Mouse (Mus musculus): ENCODE data around the gene Htr2b. TPM values are rescaled to one million over a fixed set of nuclear protein-coding genes. Genes with fewer than 3 reads are reported as not detected.
A peak's percentile ranks its signal among the peaks of the same experiment; 100 is the strongest.

Htr2b gene
- total and polyA plus RNA-seq, 2 experiments: not detected

DNA sequence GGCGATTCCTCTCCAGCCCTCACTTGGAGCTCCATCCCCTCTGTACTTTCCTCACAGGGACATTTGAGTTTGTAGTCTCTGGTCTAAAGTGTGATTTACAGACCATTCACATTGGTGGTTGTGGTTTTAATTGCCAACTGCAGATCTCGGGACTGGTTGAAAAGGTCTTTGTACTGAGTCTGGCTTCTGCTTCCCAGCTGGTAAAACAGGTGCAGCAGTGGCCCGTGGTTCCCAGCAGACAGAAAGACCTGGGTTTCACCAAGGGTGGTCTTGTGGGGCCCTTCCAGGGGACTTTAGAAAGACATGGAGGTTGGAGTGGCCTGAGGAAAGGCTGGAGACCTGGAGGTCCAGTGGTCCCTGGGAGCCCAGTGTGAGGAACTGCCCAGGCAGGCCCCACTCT lies 56.8 kb downstream of the Htr2b start:
- WGBS: 37% methylated on average over 3 of the region's 3 CpGs
- H3K36me3 ChIP-seq (ENCODE audit: control insufficient read depth, insufficient read depth, low read length): peaks cover 22% of the 10 kb centered on the region
- peaks cover 39% of the 10 kb centered on the region for H3K4me1 ChIP-seq (ENCODE audit: control insufficient read depth, insufficient read depth, low read length)
- H3K4me3 ChIP-seq (ENCODE audit: insufficient read depth, low read depth, low read length): no peak overlapping the region
- H3K9ac ChIP-seq (ENCODE audit: low read depth, low read length): peak overlapping the region; percentile 50; the same call in 1 of the 2 replicates
- H3K27ac ChIP-seq (replicated peaks; ENCODE audit: insufficient read depth, low read depth, low read length): peak overlapping the region; percentile 97
- DNase-seq (ENCODE audit: extremely low read depth, low read depth, low spot score): peak; percentile 46
- TF ChIP-seq POLR2A (IDR thresholded peaks at IDR 0.05; ENCODE audit: extremely low read depth, insufficient read depth, low read length) (no peak), CTCF (IDR thresholded peaks at IDR 0.05; ENCODE audit: low read depth, low read length) (no peak)
- H3K79me2 ChIP-seq (ENCODE audit: control insufficient read depth, insufficient read depth, low read length): no peaks in the 10 kb centered on the region; the same call in 1 of the 2 replicates
- no peaks in the 10 kb centered on the region for H3K27me3 ChIP-seq (ENCODE audit: control insufficient read depth, insufficient read depth, low read length)

- Histone ChIP-seq H3K4me3 (ENCODE audit: insufficient read depth, low read depth, low read length) (no peak overlapping the region), H3K79me2 (ENCODE audit: control insufficient read depth, insufficient read depth, low read length) (peaks cover 6% of the 10 kb centered on the region), H3K36me3 (ENCODE audit: control insufficient read depth, insufficient read depth, low read length) (peaks cover 28% of the 10 kb centered on the region), H3K27ac (replicated peaks; ENCODE audit: insufficient read depth, low read depth, low read length) (peak overlapping the region; percentile 89), H3K9ac (ENCODE audit: low read depth, low read length) (peak overlapping the region; percentile 44), H3K27me3 (ENCODE audit: control insufficient read depth, insufficient read depth, low read length) (no peaks in the 10 kb centered on the region), H3K4me1 (ENCODE audit: control insufficient read depth, insufficient read depth, low read length) (peaks cover 37% of the 10 kb centered on the region)
- DNase-seq (ENCODE audit: extremely low read depth, low read depth, low spot score): peak; percentile 88
- TF ChIP-seq CTCF (IDR thresholded peaks at IDR 0.05; ENCODE audit: low read depth, low read length) (no peak), POLR2A (IDR thresholded peaks at IDR 0.05; ENCODE audit: extremely low read depth, insufficient read depth, low read length) (no peak)
- WGBS: 21% methylated on average over 12 of the region's 12 CpGs
Observed at GRCm38 (mm10) chr1:86053198-86053921, 58.4 kb downstream of the Htr2b start.

Other genes starting within 250 kb of the Htr2b start
- gene Itm2c, start 217.7 kb downstream of the Htr2b start, total RNA-seq (2014; rRNA removed): 39.1 and 41.1 TPM in 2 replicates
- 48.3 and 60.1 TPM in 2 replicates for gene Itm2c, start 217.7 kb downstream of the Htr2b start, polyA plus RNA-seq (2012; rRNA removed)
- not detected in 2 replicates for gene 4933407L21Rik, start 183.5 kb downstream of the Htr2b start, total RNA-seq (2014; rRNA removed)
- gene 4933407L21Rik, start 183.5 kb downstream of the Htr2b start, polyA plus RNA-seq (2012; rRNA removed): not detected in 2 replicates
- 0.09 and 0.20 TPM in 2 replicates for gene Gpr55, start 151.0 kb downstream of the Htr2b start, total RNA-seq (2014; rRNA removed)
- gene Gpr55, start 151.0 kb downstream of the Htr2b start, polyA plus RNA-seq (2012; rRNA removed): 0.04 TPM in 1 of 2 replicates, not detected in the other
- gene Spata3, start 95.2 kb downstream of the Htr2b start, total RNA-seq (2014; rRNA removed): not detected in 2 replicates
- gene Spata3, start 95.2 kb downstream of the Htr2b start, polyA plus RNA-seq (2012; rRNA removed): not detected in 2 replicates
- gene 2810459M11Rik, start 66.1 kb downstream of the Htr2b start, total RNA-seq (2014; rRNA removed): 39.0 and 44.0 TPM in 2 replicates
- 54.1 and 66.2 TPM in 2 replicates for gene 2810459M11Rik, start 66.1 kb downstream of the Htr2b start, polyA plus RNA-seq (2012; rRNA removed)
- 81.6 and 85.1 TPM in 2 replicates for gene Psmd1, start 47.6 kb downstream of the Htr2b start, total RNA-seq (2014; rRNA removed)
- 57.3 and 61.3 TPM in 2 replicates for gene Psmd1, start 47.6 kb downstream of the Htr2b start, polyA plus RNA-seq (2012; rRNA removed)
- gene Gm21972, start 21.7 kb upstream of the Htr2b start, total RNA-seq (2014; rRNA removed): not detected in 2 replicates
- 0.39 TPM in 1 of 2 replicates, not detected in the other for gene Gm21972, start 21.7 kb upstream of the Htr2b start, polyA plus RNA-seq (2012; rRNA removed)
- gene Armc9, start 42.8 kb upstream of the Htr2b start, total RNA-seq (2014; rRNA removed): 4.3 and 4.4 TPM in 2 replicates
- gene Armc9, start 42.8 kb upstream of the Htr2b start, polyA plus RNA-seq (2012; rRNA removed): 2.6 and 3.2 TPM in 2 replicates
- not detected in 2 replicates for gene B3gnt7, start 190.9 kb upstream of the Htr2b start, total RNA-seq (2014; rRNA removed)
- gene B3gnt7, start 190.9 kb upstream of the Htr2b start, polyA plus RNA-seq (2012; rRNA removed): 0.19 and 0.31 TPM in 2 replicates
- gene Ncl, start 247.4 kb upstream of the Htr2b start, total RNA-seq (2014; rRNA removed): 19.7 and 24.3 TPM in 2 replicates
- gene Ncl, start 247.4 kb upstream of the Htr2b start, polyA plus RNA-seq (2012; rRNA removed): 4.1 and 4.6 TPM in 2 replicates

Data from liver, adult 2 months (tissue).